ENCODE assay signal across 33 mouse cellular contexts in the genomic region with DNA sequence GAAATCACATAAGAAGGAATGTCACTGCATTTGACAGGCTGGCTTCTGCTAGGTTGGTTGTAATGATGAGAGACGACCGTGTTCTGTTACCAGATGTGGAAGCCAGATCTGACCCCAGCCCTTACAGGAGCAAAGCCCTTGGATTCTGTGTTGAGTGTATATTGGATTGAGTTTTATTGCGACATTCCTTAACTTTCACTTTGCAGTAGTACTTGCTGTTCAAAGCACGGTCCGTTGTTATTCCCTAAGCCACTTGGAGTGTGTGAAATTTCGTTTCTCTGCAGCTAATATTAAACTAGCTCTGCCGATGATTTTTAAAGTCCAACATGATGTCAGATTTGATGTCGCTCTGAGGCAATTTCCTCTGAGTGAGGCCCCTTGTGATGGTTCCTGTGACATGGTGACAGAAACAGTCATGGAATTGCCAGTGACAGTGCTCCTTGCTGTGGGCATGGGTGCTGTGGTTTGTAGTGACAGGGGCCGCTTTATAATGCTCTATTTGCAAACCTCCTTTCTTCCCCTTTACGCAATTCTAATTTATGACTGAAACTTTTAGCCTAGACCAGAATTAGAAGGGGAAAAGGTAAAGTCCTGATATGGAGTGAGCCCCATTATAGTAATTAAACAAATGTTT. TPM values are rescaled to one million over a fixed set of nuclear protein-coding genes. Genes with fewer than 3 reads are reported as not detected.
DNase-seq lines count a peak whose midpoint lies in the region; ATAC-seq and TF ChIP-seq lines count a peak whose summit lies in the region.
"Had no signal": no experiment of that assay in that cellular context is flagged by ENCODE, and none has a peak within 500 bp of the region (broad histone marks: within the 10 kb centered on the region; RNA-seq: fewer than 3 reads in every experiment).

No protein-coding gene starts in this region.

- no peak overlapping the region for H3K4me2 ChIP-seq in liver, postnatal 0 days (ENCODE audit: low read depth, low read length)
- H3K4me2 ChIP-seq: embryonic facial prominence, embryonic 13.5 days; forebrain, embryonic 12.5 days; forebrain, embryonic 15.5 days; heart, embryonic 13.5 days; hindbrain, embryonic 13.5 days had no signal

- TF ChIP-seq EP300 in liver, postnatal 0 days (IDR thresholded peaks at IDR 0.05; ENCODE audit: low read depth): no peak

- WGBS in liver, postnatal 0 days (ENCODE audit: insufficient replicate concordance): 54% methylated on average over 10 of the region's 10 CpGs

- H3K4me3 ChIP-seq in liver, postnatal 0 days (ENCODE audit: low read depth, low read length): no peak overlapping the region
- H3K4me3 ChIP-seq: embryonic facial prominence, embryonic 10.5 days; embryonic facial prominence, embryonic 13.5 days; erythroblast, embryonic 14.5 days; forebrain, embryonic 12.5 days; forebrain, embryonic 15.5 days; heart, adult 2 months; heart, embryonic 10.5 days; heart, embryonic 13.5 days; hindbrain, embryonic 10.5 days; hindbrain, embryonic 13.5 days had no signal

- no peaks in the 10 kb centered on the region for H3K36me3 ChIP-seq in liver, postnatal 0 days (replicated peaks; ENCODE audit: insufficient read depth, low read length)
- H3K36me3 ChIP-seq: embryonic facial prominence, embryonic 10.5 days; embryonic facial prominence, embryonic 13.5 days; forebrain, embryonic 12.5 days; forebrain, embryonic 15.5 days; heart, embryonic 10.5 days; heart, embryonic 13.5 days; hindbrain, embryonic 10.5 days; hindbrain, embryonic 13.5 days had no signal

- H3K27me3 ChIP-seq in liver, postnatal 0 days (ENCODE audit: insufficient read depth, low read length): no peaks in the 10 kb centered on the region
- H3K27me3 ChIP-seq: embryonic facial prominence, embryonic 13.5 days; forebrain, embryonic 12.5 days; forebrain, embryonic 15.5 days; heart, embryonic 13.5 days; hindbrain, embryonic 13.5 days had no signal

- peak; percentile 56 for DNase-seq in heart, adult 11 months
- no peak for DNase-seq in heart, postnatal 25 days (ENCODE audit: low spot score)
- no peak for DNase-seq in liver, postnatal 0 days
- no peak for DNase-seq in liver
- no peak for DNase-seq in thymus, postnatal 4 days
- no peak for DNase-seq in ovary, adult 18-20 months (ENCODE audit: low spot score)
- DNase-seq: adrenal gland, adult 2 months; adrenal gland, postnatal 14 days; B cell, adult 2 months; cerebellum, adult 11 months; cerebellum, adult 2 months; cerebellum, adult 9-11 months; cerebellum, postnatal 25 days; embryo, embryonic 11 days; gastrocnemius, postnatal 14 days; heart, adult 2 months; heart, postnatal 14 days had no signal

- H3K27ac ChIP-seq in liver, postnatal 0 days (ENCODE audit: low read depth): 0 out of 2 replicates have a peak overlapping the region, but pooled peaks have one; percentile 5
- H3K27ac ChIP-seq: embryonic facial prominence, embryonic 10.5 days; embryonic facial prominence, embryonic 13.5 days; forebrain, embryonic 12.5 days; forebrain, embryonic 15.5 days; heart, adult 2 months; heart, embryonic 10.5 days; heart, embryonic 13.5 days; hindbrain, embryonic 10.5 days; hindbrain, embryonic 13.5 days had no signal

- no peaks in the 10 kb centered on the region for H3K9me3 ChIP-seq in liver, postnatal 0 days (ENCODE audit: low read length)
- H3K9me3 ChIP-seq: embryonic facial prominence, embryonic 10.5 days; embryonic facial prominence, embryonic 13.5 days; forebrain, embryonic 12.5 days; forebrain, embryonic 15.5 days; heart, embryonic 10.5 days; heart, embryonic 13.5 days; hindbrain, embryonic 10.5 days; hindbrain, embryonic 13.5 days had no signal

- intact Hi-C loops in heart, postnatal 25 days (cut with DNase I): no loop called here

- H3K9ac ChIP-seq in liver, postnatal 0 days (replicated peaks): no peak overlapping the region
- H3K9ac ChIP-seq: embryonic facial prominence, embryonic 13.5 days; forebrain, embryonic 12.5 days; forebrain, embryonic 15.5 days; heart, embryonic 13.5 days; hindbrain, embryonic 13.5 days had no signal

- TF ChIP-seq CTCF in liver, postnatal 0 days (IDR thresholded peaks at IDR 0.05; ENCODE audit: low read depth): no peak

- peak; percentile 57 for ATAC-seq in liver, postnatal 0 days
- ATAC-seq in common myeloid progenitor, adult 5-6 weeks (replicated peaks; ENCODE audit: low read depth, poor library complexity, severe bottlenecking): peak; percentile 87
- peak; percentile 68 for ATAC-seq in megakaryocyte, adult 5-6 weeks (ENCODE audit: poor library complexity, severe bottlenecking)
- ATAC-seq: CD4-positive, CD25-positive, alpha-beta regulatory T cell, adult 4 months; forebrain, embryonic 15.5 days; hindbrain, embryonic 16.5 days had no signal

- peaks cover 7% of the 10 kb centered on the region for H3K4me1 ChIP-seq in liver, postnatal 0 days (ENCODE audit: insufficient read depth)
- H3K4me1 ChIP-seq: heart, embryonic 13.5 days had no signal

RNA-seq across cellular contexts. Expression of a gene that starts 19.4 kb away (rescaled TPM):
- not detected for total RNA-seq in heart, postnatal 25 days (2021)
- 503 and 548 TPM in 2 replicates for polyA plus RNA-seq in liver, postnatal 0 days (2015; fragmentation: Nextera tagmentation; extraction: Ambion mirVana)
- not detected in 2 replicates for total RNA-seq in common myeloid progenitor, adult 5-6 weeks (2017)
- not detected in 2 replicates for total RNA-seq in megakaryocyte, adult 5-6 weeks (2015)
- total RNA-seq in megakaryocyte, adult 5-6 weeks (2017): not detected in 2 replicates
- total RNA-seq: gastrocnemius, postnatal 14 days; MEL had no signal
- polyA plus RNA-seq: CD4-positive, CD25-positive, alpha-beta regulatory T cell, adult 4 months; cerebellum, adult 2 months; cortical plate, adult 2 months; embryonic facial prominence, embryonic 10.5 days; erythroblast, embryonic 14.5 days; heart, embryonic 13.5 days; heart, embryonic 16.5 days; hindbrain, embryonic 10.5 days had no signal
